Mouse (Mus musculus) urinary bladder, postnatal 4 days (tissue): ENCODE measurements around the gene Gng4.
"Not testable (repeated sequence)": the region's sequence is repeated elsewhere in the genome, so short reads cannot be mapped to it uniquely, and the experiment has no call there.

Experiments used
- DNase-seq, 2 experiments: peaks; one replicate each; pipeline ENCODE4 v3.0.0; 2021 to 2022; ENCODE audit warnings: low spot score in 2 of 2

Gng4 gene

DNA sequence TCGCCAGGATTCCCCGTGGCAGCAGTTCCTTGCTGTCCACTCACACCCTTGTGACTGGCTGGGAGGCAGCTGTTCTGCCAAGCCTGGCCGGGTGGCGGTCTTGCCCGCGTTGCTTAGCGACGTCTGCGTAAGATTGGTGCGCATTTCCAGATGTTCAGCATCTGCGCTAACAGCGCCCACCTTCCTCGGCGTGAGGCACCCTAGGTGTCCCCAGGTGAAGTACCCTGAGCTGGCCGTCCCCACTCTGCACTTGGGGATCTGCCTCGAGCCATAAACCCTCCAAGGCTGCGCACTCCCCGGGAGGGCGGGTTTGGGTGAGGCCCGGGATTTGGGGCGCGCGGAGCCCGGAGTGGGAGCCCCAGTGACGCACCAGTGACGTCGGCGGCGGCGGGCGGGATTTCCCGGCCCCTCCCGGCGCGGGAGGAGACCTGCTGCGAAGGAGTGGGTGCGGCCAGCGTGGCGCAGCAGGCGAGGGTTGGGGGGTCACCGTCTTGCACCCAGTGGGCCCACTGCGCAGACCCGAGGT lies at the start of gene Gng4:
Gene Gng4, plus strand, starts transcription at position 166 of the 526 bp plus-strand sequence.
- no peak for DNase-seq

DNA sequence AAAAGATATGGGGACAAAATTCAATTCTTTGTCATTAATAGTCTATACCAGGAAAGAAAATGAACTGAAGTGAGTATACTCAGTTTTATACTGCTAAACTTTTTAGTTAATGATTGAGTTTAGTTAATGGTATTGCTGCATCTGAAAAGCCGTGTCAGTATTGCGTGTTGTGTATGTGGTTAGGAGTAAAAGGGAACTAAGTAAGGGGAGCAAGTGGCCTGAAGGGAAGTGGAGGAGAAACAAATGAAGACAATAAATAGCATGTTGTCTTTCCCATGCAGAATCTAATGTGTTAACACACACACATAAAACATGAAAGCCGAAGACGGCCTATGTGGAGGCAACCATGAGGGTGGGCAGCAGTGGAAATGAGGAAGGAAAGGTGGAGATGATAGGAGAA lies 44.6 kb upstream of the Gng4 start:
- no peak for DNase-seq

DNA sequence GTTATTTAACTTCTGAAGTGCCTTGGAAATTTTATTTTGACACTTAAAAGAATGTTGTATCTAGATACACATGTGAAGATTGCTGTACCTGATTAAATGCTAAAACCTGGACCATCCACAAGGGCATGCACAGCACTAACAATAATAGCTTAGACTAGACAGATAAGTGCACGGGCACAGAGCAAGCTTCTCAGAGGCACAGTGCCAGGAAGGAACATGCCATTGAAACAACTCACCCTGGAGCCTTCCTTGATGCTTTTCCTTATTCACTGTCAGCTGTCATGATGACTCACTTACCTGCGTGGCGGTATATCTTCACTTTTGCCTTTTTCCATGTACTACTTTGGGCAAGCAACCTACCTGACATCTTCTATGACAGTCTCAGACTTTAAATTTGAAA lies 37.9 kb upstream of the Gng4 start:
- DNase-seq = no peak

DNA sequence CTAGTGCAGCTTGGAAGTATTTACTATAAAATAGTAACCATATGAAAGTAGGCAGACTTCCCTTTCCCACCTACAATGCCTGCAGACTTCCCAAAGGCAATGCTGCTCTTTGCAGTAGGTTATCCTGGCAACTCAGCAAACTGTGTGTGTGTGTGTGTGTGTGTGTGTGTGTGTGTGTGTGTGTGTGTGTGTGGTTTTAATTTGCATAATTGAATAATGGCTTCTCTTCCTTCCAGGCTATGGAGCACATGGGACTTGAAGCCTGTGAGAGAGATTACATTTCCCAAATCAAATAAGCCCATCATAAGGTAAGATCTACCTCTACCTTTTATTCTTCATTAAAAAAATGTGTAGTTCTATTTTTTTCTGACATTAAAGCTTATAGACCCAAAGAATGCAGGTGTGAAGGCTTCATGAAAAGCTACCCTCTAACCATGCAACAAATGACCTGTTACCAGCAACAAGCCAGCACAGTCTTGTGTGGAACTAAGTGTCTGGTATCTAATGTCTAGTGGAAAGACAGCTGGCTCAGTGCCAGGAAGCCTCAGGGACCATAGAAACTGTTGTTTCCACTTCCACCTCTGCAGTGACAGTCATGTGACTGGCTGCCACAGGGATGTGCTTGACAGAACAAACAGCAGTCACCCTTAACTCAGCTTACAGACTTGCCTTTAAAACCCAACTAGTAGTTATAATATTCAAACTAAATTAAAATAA lies 7.9 kb upstream of the Gng4 start:
- DNase-seq = no peak

DNA sequence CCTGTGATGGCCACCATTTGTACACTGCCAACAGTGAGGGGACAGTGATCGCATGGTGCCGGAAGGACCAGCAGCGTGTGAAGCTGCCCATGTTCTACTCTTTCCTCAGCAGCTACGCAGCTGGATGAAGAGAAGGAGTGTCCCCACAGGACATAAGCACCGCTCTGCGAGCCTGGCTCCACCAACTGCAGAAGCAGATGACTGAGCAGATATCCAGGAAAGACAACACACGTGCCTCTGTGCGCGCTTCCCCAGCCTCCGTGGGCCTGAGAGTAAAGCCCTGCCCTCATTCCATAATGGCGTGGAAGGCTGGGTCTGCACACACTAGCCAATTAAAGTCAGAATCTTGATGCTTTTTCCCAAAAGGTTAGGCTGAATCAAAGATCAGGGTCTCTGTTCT lies 6.8 kb upstream of the Gng4 start:
- DNase-seq = no peak

DNA sequence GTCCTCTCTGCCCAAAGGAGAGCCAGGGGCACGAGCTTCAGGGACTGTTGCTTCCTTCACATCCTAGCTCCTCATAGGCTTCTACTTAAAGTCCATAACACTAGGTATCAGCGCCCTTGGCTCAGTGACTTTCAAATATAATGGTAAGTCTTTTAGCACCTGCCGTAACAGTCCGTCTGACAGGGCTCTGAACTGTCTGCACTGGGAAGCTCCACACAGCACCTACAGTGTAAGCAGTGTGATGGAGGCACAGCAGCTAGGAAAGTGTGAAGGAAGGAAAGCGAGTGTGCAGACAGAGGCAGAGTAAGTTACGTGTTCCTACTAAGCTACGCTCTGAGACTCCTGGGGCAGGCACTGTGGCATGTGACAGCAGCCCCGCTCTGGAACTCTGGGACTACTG lies 6.2 kb upstream of the Gng4 start:
- DNase-seq = no peak

DNA sequence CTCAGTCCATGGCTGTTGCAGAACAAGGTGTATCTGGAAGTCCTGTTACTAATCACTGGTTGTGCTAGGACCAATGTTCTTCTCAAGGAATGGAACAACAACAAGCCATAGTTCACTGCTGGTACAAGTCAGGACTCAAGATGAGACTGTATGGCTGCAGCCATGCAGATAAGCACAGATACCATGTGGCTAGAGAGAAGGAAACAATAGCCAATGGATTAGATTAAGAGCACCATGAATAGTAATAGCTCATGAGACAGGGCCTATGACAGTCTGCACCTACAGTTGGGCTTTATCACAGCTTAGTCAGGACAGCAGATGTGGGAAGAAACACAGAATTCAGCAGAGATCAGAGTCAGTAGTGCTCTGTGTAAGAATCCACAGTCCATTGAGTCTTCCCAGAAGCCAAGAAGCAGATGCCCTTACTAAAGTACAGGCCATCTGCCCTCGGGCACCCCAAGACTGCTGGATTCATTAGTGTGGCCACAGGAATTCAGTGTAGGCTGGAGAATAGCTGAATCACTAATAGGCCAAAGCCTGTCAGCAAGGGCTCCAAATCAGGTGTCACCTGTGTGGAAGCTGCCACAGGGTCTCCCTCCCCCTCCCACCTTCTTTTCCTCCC lies 4.9 kb upstream of the Gng4 start:
- no peak for DNase-seq

DNA sequence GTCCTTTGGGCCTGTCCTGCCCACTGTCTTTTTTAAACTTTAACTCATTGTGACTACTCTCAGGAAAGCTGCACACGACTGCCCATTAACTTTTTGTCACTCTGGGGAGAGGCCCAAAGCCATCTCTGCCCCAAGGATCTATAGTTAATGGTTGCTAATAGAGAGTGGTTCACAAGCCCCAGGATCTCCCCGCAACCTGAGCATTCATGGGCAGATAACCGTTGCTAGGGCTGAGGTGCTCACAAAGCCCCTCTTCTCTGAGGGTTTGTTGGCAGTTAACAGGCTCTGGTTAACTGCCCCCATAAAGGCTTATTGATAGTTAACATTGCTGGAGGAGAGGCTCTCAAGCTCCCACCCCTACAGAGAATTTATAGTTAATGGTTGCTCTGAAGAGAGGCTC lies 3.6 kb upstream of the Gng4 start:
- DNase-seq = no peak

DNA sequence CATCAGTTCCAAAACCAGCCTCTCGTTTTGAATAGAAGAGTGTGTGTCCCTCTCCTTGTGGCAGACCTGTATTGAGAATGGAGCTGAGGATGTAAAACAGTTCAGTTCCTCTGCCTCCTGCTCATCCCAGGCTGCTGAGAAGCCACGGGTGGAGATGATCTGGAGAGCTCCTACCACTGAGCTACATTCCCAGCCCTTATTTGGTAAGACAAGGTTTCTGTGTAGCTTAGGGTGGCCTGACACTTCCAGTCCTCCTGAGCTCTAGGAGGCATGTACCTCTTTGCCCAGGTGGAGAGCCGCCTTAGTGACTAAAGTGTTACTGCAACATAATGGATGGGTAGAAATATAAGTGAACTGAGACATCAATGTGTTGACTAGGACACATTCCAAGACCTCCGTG lies 2.8 kb upstream of the Gng4 start:
- DNase-seq = no peak

DNA sequence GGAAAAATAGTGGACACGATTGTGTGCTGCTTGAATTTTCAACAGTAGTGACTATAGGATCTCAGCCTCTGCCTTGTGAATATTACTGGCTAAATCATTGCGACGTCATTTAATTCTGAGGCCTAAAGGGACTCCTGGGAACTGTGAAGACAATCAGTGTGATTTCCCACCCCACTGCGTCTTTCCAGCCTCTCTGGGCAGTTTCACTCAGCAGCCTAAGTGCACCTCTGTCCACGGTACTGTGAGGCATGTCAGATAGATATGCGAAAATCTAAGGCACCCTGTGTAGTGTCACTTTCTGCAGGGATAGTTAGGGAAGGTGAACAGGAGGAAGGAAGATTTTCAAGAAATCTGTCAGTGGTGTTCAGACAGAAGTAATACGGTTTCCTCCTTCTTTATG lies 563 bp upstream of the Gng4 start:
- DNase-seq = no peak

DNA sequence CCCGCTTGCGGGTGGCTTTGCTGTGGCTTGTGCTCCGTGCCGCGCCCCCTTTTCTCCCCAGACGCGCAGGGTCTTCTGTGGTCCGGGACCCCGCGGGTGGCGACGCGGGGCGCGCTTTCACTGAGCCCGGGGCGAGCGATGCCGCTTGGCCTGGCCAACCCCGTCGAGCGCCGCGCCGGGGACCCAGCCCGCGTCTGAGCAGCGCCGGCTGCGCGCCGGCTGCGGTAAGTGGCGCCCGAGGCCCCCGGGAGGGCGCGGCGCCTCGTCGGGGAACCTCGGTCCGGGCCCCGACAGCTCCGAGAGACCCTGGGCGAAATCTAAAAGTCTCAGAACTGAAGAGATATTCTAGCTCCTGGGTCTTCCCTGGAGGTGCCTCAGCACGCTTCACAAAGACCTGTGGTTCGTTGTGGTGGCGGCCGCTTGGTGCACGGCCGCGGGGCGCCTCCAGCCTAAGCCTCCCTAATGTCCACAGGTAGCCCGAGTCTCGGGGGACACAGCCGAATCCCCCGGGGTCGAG lies 619 bp downstream of the Gng4 start:
- no peak for DNase-seq

DNA sequence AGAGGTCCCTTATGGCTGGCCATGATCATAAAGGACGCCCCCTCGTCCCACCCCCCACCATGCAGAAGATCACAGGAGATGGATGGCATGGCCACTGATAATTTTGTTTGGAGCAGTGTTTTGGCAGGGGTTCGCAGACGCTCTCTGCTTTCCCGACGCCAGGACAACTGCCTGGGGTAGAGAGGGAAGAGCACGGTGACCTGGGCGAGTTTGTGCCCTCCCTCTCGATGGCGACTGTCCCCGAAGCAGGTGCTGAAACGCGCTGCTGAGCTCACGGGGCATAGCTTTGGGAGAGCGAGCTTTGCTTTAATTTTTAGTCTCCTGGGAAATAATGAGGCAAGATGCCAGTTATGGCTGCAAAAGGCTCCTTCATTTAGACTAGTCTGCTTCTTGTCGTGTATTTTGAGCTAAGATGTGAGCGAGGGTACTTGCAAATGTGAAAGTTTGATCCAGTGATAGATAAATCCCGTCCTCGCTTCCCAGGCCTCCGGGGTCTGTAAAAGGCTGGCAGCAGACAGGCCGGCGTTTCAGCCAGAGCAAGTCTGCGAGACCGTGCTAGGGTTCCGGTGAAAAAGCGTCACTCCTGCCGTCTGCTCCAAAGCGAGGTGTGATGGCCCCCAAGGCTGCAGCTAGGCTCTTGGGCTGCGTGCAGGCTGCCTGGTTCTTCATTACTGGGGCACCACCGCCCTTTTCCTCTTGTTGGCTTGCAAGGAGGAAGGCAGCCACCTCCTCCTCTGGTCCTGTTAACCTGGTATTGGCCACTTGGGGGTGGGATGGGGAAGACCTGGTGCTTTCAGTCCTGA lies 1.3 kb downstream of the Gng4 start:
- DNase-seq = no peak

DNA sequence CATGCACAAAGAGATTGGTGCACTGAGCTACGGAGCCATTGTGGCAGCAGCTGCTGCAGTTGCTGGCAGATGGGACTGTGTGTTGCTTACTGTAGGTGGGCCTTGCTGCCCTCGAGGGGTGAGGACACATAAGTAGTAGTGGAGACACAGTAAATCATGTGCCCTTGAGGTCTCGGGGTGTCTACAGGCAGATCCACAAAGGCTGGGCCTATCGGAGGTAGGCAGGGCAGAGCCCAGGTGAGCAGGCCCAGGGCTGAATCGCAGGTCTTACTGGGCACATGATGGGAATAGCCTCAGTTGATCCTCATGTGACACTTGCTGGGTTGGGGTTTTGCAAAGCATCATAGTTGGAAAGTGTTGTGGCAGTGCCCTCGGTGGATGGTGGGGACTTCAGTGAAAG lies 3.1 kb downstream of the Gng4 start:
- peak in 1 of 2 experiments; percentile 52 for DNase-seq

DNA sequence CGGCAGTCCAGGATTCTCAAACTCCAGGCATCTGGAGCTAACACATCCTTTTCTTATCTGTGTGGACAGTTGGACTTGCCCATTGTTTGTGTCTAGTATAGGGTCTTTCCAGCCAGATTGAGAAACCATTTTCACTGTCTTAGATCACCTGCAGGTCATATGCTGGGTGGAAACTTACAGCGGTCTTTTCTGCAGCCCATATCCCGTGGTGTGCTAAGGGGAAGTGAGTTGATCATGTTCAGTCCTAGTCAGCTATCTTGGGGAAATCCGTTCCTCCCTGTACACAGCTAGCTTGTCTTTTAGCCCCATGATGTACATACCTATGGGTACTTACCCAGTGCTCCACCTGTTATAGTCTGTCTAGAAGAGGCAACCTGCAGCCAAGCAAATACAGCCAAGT lies 4.2 kb downstream of the Gng4 start:
- DNase-seq = peak in 1 of 2 experiments; percentile 16

DNA sequence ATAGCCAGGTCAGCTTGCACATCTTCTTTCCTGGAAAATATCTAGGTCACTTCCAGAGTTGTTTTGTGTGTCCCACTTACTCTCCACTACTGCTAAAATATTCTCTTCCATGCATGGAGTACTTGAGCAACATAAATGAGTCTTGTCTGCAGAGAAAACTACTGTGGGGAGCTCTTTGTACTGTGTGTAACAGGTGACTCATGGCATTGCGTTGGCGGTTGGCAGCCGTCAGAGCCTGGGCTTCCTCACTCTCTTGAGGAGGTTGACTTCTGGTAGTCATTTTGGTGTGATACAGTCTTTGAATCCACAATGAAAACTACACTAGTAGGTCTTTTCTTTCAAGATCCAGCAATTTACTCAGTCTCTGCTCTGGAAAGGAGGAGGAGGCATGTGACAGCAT lies 8.1 kb downstream of the Gng4 start:
- peak in 1 of 2 experiments; percentile 40 for DNase-seq

DNA sequence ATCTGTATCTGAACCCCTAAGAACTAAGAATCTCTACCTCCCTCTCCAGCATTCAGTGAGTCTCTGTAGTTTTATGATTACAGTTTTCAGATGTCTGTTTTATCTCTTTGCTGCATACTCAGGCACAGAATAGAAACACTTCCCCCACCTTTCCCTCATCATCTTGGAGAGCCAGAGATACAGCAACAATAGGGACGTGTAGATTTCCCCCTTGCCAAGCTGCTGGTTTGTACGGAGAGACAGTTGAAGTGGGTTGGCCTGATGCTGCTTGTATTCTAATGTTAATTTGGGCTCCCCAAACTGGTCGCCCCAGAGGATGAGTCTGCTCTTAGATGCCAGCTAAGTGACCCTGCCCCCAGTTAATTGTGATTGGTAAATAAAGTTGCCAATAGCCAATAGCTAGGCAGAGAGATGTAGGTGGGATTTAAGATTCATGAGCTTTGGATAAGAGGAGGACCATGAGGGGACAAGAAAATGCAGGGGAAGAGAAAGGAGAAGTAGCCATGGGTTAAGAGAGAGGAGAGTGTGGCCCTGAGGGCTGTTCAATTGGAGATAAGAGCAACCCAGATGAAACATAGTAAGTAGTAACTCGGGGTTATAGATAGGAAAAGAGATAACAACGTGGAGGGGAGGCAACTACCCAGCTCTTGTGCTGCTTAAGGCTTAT lies 11.4 kb downstream of the Gng4 start:
- DNase-seq = no peak

DNA sequence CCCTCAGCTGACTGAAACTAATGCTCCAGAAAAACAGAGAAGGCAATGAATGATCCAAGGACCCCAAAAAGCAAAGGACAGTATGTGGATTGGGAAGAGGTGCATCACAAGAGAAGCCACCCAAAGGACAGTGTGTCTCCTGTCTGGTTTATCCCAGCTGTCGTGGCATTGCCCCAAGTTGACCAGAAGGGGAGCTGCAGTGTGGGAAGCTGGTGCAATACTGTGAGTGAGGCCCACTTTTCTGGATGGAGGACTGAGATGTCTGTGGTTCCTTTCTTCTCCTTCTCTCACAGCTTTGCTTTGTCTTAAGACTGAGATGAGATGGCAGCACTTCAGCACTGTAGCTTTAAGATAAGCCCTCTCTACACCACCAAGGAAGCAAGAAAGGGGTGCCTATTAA lies 12.2 kb downstream of the Gng4 start:
- DNase-seq = no peak

DNA sequence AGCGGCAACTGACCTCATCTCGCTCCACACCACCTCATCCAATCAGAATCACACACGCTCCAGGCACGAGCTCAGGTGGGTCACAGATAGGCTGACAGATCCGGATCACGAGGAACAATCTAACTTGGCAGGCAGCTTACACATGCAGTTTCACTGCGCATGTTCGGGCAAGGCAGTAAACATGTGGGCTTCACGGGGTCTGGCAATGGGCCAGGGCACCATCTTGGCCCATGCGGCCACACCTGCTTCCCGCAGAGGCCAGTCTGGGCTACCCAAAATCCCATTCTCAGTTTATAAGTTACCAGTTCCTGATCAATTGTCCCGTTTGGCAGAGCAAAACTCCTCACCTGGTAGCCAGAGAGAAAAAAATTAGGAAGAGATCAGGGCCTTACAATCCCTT lies 14.0 kb downstream of the Gng4 start:
- DNase-seq = not testable (repeated sequence)

DNA sequence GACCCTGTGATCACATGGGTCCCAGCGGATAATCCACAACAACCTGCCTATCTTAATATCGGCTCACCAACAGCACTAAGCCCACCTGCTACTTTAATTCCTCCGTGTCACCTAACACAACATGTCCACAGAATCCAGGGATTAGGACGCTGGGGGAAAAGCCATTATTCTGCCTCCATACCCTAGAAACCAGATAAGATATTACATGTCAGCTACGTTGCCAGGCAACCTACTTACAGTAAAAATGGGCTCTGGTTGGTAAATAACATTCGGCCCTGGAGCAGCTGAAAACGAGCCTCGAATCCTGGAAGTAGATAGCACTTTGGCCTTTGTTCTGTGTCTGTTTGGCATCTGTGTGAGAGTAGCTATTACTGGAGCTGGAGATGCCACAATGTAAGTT lies 14.9 kb downstream of the Gng4 start:
- no peak for DNase-seq

DNA sequence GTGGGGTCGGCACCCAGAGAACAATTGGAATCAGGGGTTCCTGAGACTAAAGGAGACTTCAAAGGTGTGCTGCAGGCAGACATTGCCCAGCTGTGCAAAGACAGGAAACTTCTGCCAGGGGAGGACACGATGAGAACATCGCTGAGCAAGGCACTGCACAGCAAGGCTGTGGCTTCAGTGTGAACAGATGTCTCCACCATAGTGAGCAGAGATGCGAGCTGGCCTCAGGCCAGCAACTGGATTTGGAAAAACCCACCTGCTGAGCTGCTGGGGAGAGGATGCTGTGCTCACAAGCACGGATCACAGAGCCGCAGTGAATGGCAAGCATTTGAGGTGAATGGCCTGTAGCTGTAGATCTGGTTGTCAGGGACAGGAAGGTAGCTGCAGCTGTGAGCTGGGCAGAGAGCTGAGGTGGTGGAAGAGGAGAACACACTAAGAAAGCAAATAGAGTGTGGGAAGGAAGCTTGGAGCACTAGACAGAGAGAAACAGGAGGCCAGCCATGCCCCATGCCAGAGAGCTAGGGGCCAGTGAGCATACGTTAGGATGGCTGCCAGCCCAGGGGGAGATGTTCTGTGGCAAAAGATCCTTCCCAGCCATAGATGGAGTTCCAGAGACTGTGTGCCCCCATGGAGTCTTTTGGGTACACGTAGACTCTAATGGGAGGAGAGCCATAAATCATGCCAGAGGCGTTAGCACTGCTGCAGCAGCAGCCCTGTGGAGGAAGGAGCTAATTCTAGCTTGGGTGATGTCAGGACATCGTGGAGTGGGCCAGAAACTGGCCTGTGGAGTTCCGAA lies 24.7 kb downstream of the Gng4 start:
- no peak for DNase-seq

DNA sequence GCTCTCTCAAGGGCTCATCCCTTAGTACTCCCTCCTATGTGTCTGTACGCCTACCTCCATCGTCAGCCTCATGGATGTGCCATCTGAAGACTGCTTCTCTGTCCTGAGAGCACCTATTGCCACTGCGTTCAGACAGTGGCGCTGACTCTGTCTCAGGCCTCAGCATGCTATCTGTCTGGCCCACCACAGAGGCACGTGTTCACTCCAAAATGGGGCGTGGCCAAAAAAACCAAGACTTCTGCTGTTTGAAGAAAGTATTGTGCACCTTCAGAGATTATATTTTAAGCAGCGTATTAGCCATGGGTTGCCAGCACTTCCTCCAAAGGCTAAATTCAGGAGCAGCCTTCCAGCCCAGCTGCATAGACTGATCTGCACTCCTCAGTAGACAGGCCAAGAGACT lies 27.0 kb downstream of the Gng4 start:
- no peak for DNase-seq
